Mouse (Mus musculus): ENCODE measurements at regions not wholly inside any gene's neighbourhood (a gene's known extent, or its start where the extent isn't known, plus 50 kb on each side); places are given as distances from the start of the nearest gene placed in this dataset.

- CTCF ChIA-PET, result no interaction called here
Measured at GRCm38 (mm10) chr3:143947079-143947937, 257.7 kb downstream of the Lmo4 start.

- CTCF ChIA-PET, result no interaction called here
Measured at GRCm38 (mm10) chr3:143939068-143939709, 265.8 kb downstream of the Lmo4 start.

GRCm38 (mm10) chr3:143925322-143925721 is 279.7 kb downstream of the Lmo4 start:
- CTCF ChIA-PET, result no interaction called here

GRCm38 (mm10) chr3:143919744-143920143 is 285.3 kb downstream of the Lmo4 start:
- CTCF ChIA-PET, result no interaction called here

- CTCF ChIA-PET, result no interaction called here
Measured at GRCm38 (mm10) chr3:143914341-143915217, 290.4 kb downstream of the Lmo4 start.

GRCm38 (mm10) chr3:143913044-143913574 is 291.9 kb downstream of the Lmo4 start:
- CTCF ChIA-PET, result no interaction called here

GRCm38 (mm10) chr3:143912433-143912832 is 292.6 kb downstream of the Lmo4 start:
- CTCF ChIA-PET, result no interaction called here

- CTCF ChIA-PET, result no interaction called here
Measured at GRCm38 (mm10) chr3:143909341-143909740, 295.7 kb downstream of the Lmo4 start.

GRCm38 (mm10) chr3:143903421-143903820 is 301.6 kb downstream of the Lmo4 start:
- CTCF ChIA-PET, result no interaction called here

- CTCF ChIA-PET, result no interaction called here
Measured at GRCm38 (mm10) chr3:143880813-143881212, 324.2 kb downstream of the Lmo4 start.

GRCm38 (mm10) chr3:143873876-143874275 is 331.1 kb downstream of the Lmo4 start:
- CTCF ChIA-PET, result no interaction called here

- CTCF ChIA-PET, result no interaction called here
Measured at GRCm38 (mm10) chr3:143866521-143866920, 338.5 kb downstream of the Lmo4 start.

- CTCF ChIA-PET, result no interaction called here
Measured at GRCm38 (mm10) chr3:143865626-143866025, 339.4 kb downstream of the Lmo4 start.

GRCm38 (mm10) chr3:143864490-143864889 is 340.5 kb downstream of the Lmo4 start:
- CTCF ChIA-PET, result no interaction called here

GRCm38 (mm10) chr3:143862531-143862930 is 342.5 kb downstream of the Lmo4 start:
- CTCF ChIA-PET, result no interaction called here

GRCm38 (mm10) chr3:143861866-143862265 is 343.2 kb downstream of the Lmo4 start:
- CTCF ChIA-PET, result no interaction called here

- CTCF ChIA-PET, result interaction anchor here (0.6 kb wide), 1 partner anchor 72 kb away, joined by 4 read pairs; no protein-coding TSS in a partner anchor
Measured at GRCm38 (mm10) chr3:143835611-143836240, 369.3 kb downstream of the Lmo4 start.

GRCm38 (mm10) chr3:143834725-143835124 is 370.3 kb downstream of the Lmo4 start:
- CTCF ChIA-PET, result no interaction called here

- CTCF ChIA-PET, result no interaction called here
Measured at GRCm38 (mm10) chr3:143823395-143823777, 381.6 kb downstream of the Lmo4 start.

GRCm38 (mm10) chr3:143822564-143823394 is 382.2 kb downstream of the Lmo4 start:
- CTCF ChIA-PET, result no interaction called here

- CTCF ChIA-PET, result no interaction called here
Measured at GRCm38 (mm10) chr3:143807544-143807943, 397.5 kb downstream of the Lmo4 start.

Data from spleen, embryonic (tissue).